Mouse (Mus musculus): Measurements from ENCODE around the gene Trabd2b.

DNA sequence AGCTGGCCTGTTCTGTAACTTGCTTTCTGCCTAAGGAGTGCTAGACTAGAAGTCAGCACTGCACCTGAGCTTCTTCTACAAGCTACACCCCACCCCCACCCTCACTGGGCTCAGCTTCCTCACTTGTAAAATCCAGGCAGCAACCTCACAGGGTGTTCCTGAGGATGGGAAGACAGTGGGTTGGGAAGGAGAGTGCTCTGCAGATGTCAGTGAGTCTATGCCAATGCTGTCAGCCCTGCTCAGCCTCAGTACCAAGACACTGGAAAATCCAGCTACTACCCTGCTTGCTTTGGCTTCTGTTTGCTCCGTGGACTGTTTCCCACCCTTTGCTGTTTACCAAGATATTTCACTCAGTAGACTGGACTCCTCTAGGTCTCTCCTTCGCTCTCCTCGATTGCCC lies 36.1 kb downstream of the Trabd2b start:
- TF ChIP-seq CTCF (IDR thresholded peaks at IDR 0.05; ENCODE audit: low read depth, low read length) (no peak), POLR2A (IDR thresholded peaks at IDR 0.05; ENCODE audit: borderline replicate concordance, low read depth, low read length) (no peak)
